Mouse (Mus musculus): ENCODE measurements around the gene Haus6. TPM values are rescaled to one million over a fixed set of nuclear protein-coding genes. Genes with fewer than 3 reads are reported as not detected.

The Haus6 gene
- total RNA-seq, 1 experiment from 2014 or later: 42.0 TPM

- no peak for ATAC-seq (replicated peaks in 1 of 2; ENCODE audit: insufficient read depth in 1 of 2, low FRiP score in 2 of 2, low TSS enrichment in 1 of 2, low read depth in 1 of 2, poor library complexity in 2 of 2, severe bottlenecking in 2 of 2)
Observed at GRCm38 (mm10) chr4:86529161-86529560, 82.7 kb downstream of the Haus6 start.

Other genes with a start within 250 kb of the Haus6 start
- not detected in 2 replicates for gene Saxo1, start 53.7 kb downstream of the Haus6 start, total RNA-seq (2017)
- gene Rraga, start 36.4 kb downstream of the Haus6 start, total RNA-seq (2017): 11.5 and 15.9 TPM in 2 replicates
- 35.1 and 64.9 TPM in 2 replicates for gene Plin2, start 58.0 kb upstream of the Haus6 start, total RNA-seq (2017)
- 36.0 and 40.0 TPM in 2 replicates for gene Dennd4c, start 136.5 kb upstream of the Haus6 start, total RNA-seq (2017)
- gene Rps6, start 245.4 kb upstream of the Haus6 start, total RNA-seq (2017): 1,696 and 1,704 TPM in 2 replicates

All from hematopoietic stem cell, adult 5-6 weeks (primary cell).